Mouse (Mus musculus): ENCODE data around the gene Txn1. TPM values are rescaled to one million over a fixed set of nuclear protein-coding genes. Genes with fewer than 3 reads are reported as not detected.
A peak's percentile ranks its signal among the peaks of the same experiment; 100 is the strongest.

Gene Txn1
- polyA plus RNA-seq (2014; fragmentation: Nextera tagmentation; extraction: Ambion mirVana), result 300 and 316 TPM in 2 replicates

- peaks cover 5% of the 10 kb centered on the region; the same call in 1 of the 2 replicates for H3K27me3 ChIP-seq (ENCODE audit: control insufficient read depth, insufficient read depth, low read length)
- H3K36me3 ChIP-seq (replicated peaks; ENCODE audit: control insufficient read depth, insufficient read depth), result peaks cover 5% of the 10 kb centered on the region
- H3K9me3 ChIP-seq (ENCODE audit: control insufficient read depth, low read length), result no peaks in the 10 kb centered on the region
- H3K9ac ChIP-seq, result peak within 1 kb of the TSS; percentile 86
- peak within 1 kb of the TSS; percentile 85 for H3K27ac ChIP-seq
- peak within 1 kb of the TSS; percentile 78 for H3K4me3 ChIP-seq (replicated peaks; ENCODE audit: low read length)
- H3K4me1 ChIP-seq (replicated peaks; ENCODE audit: control insufficient read depth, insufficient read depth, low read length), result peaks cover 26% of the 10 kb centered on the region
- peak within 1 kb of the TSS; percentile 87 for H3K4me2 ChIP-seq (replicated peaks)
- under 1% methylated on average over 70 of the region's 71 CpGs for WGBS
- ATAC-seq (ENCODE audit: low FRiP score) (peak; percentile 97), DNase-seq (ENCODE audit: low spot score) (peak; percentile 98)
These were observed at the start of gene Txn1 for GRCm38 (mm10) chr4:57956029-57956960. Gene Txn1 (minus strand): TSS chr4:57956411.

GRCm38 (mm10) chr4:58003501-58003900, 47.3 kb upstream of the Txn1 start:
- WGBS, result 67% methylated on average over 3 of the region's 3 CpGs
- ATAC-seq (ENCODE audit: low FRiP score), result no peak
- H3K4me1 ChIP-seq (replicated peaks; ENCODE audit: control insufficient read depth, insufficient read depth, low read length), result no peaks in the 10 kb centered on the region

GRCm38 (mm10) chr4:57991425-57991824, 35.2 kb upstream of the Txn1 start:
- Histone ChIP-seq H3K4me2 (replicated peaks) (no peak overlapping the region), H3K4me3 (replicated peaks; ENCODE audit: low read length) (no peak overlapping the region), H3K27ac (no peak overlapping the region), H3K9ac (no peak overlapping the region), H3K36me3 (replicated peaks; ENCODE audit: control insufficient read depth, insufficient read depth) (no peaks in the 10 kb centered on the region), H3K27me3 (ENCODE audit: control insufficient read depth, insufficient read depth, low read length) (no peaks in the 10 kb centered on the region), H3K9me3 (ENCODE audit: control insufficient read depth, low read length) (no peaks in the 10 kb centered on the region), H3K4me1 (replicated peaks; ENCODE audit: control insufficient read depth, insufficient read depth, low read length) (no peaks in the 10 kb centered on the region)
- ATAC-seq (ENCODE audit: low FRiP score) (no peak), DNase-seq (ENCODE audit: low spot score) (no peak)
- 85% methylated on average over 1 of the region's 1 CpGs for WGBS

More at GRCm38 (mm10) chr4:58003501-58003900, 47.3 kb upstream of the Txn1 start:
- Histone ChIP-seq H3K36me3 (replicated peaks; ENCODE audit: control insufficient read depth, insufficient read depth) (no peaks in the 10 kb centered on the region), H3K9ac (no peak overlapping the region), H3K9me3 (ENCODE audit: control insufficient read depth, low read length) (no peaks in the 10 kb centered on the region), H3K4me3 (replicated peaks; ENCODE audit: low read length) (no peak overlapping the region), H3K27me3 (ENCODE audit: control insufficient read depth, insufficient read depth, low read length) (no peaks in the 10 kb centered on the region), H3K4me2 (replicated peaks) (no peak overlapping the region), H3K27ac (no peak overlapping the region)
- DNase-seq (ENCODE audit: low spot score), result no peak

DNA sequence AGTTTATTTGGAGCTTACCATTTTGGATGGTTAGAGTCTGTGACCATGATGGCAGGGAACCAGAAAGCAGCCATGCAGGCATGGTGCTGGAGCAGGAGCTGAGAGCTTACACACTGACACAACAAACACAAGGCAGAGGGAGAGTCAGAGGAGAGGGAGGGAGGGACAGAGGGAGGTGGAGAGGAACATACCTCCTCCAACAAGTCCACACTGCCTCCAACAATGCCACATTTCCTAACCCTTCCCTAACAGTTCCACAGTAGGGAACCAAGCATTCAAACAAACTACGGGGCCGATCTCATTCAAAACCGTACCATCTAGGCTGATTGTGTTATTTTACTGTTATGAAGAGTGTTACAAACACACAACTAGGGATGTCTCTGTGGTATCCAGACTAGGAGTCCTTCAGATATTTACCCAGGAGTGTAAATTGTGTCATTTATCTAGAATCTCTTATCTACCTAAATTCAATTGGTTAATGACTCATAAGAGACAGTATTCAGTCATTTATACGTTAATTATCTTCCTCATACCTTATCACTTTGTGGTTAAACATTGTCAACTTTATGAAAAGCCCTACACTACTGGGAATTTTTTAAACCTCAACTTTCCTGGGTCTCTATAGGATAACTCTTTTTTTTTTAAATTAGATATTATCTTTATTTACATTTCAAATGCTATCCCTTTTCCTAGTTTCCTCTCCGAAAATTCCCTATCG, 18.3 kb upstream of the Txn1 start:
- DNase-seq (ENCODE audit: low spot score) (no peak), ATAC-seq (ENCODE audit: low FRiP score) (no peak)
- Histone ChIP-seq H3K4me3 (replicated peaks; ENCODE audit: low read length) (no peak overlapping the region), H3K4me2 (replicated peaks) (no peak overlapping the region), H3K4me1 (replicated peaks; ENCODE audit: control insufficient read depth, insufficient read depth, low read length) (no peaks in the 10 kb centered on the region), H3K36me3 (replicated peaks; ENCODE audit: control insufficient read depth, insufficient read depth) (no peaks in the 10 kb centered on the region), H3K9ac (no peak overlapping the region), H3K9me3 (ENCODE audit: control insufficient read depth, low read length) (no peaks in the 10 kb centered on the region), H3K27ac (no peak overlapping the region), H3K27me3 (ENCODE audit: control insufficient read depth, insufficient read depth, low read length) (no peaks in the 10 kb centered on the region)
- WGBS, result 86% methylated on average over 6 of the region's 6 CpGs

DNA sequence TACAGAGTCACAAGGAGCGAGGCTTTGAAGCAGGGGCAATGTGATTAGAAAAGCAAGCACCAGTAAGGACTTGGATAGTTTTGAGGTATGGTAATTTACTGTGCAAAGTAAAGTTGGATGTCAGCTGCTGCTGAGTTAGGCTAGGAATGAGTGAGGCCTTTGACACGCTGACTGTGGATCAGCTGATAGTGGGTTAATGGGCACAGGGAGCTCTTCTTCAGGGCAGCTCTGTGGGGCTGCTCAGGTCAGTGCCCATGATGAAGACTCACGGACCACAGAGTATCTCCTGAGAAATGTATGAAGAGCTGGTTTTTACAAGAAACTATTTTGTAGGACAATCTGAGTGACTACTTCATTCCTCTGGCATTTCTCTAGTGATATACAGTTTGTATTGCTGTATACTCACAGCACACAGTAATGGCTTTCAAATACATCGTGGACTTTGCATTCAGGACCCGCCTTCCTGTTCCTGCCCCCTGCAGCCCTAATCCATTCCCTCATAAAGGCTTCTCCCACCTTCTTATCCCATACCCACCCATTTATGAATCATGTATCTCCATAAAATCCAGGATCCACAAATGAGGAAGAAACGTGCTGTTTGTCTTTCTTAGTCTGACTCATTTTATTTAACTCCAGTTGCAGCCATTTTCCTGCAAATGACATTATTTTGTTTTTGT, 17.5 kb upstream of the Txn1 start:
- 83% methylated on average over 6 of the region's 6 CpGs for WGBS

GRCm38 (mm10) chr4:57970285-57970684, 14.1 kb upstream of the Txn1 start:
- Histone ChIP-seq H3K9ac (no peak overlapping the region), H3K4me1 (replicated peaks; ENCODE audit: control insufficient read depth, insufficient read depth, low read length) (no peaks in the 10 kb centered on the region), H3K27ac (no peak overlapping the region), H3K27me3 (ENCODE audit: control insufficient read depth, insufficient read depth, low read length) (no peaks in the 10 kb centered on the region), H3K36me3 (replicated peaks; ENCODE audit: control insufficient read depth, insufficient read depth) (no peaks in the 10 kb centered on the region), H3K4me2 (replicated peaks) (no peak overlapping the region), H3K9me3 (ENCODE audit: control insufficient read depth, low read length) (no peaks in the 10 kb centered on the region), H3K4me3 (replicated peaks; ENCODE audit: low read length) (no peak overlapping the region)
- DNase-seq (ENCODE audit: low spot score) (no peak), ATAC-seq (ENCODE audit: low FRiP score) (no peak)

More for the DNA sequence above, 17.5 kb upstream of the Txn1 start:
- DNase-seq (ENCODE audit: low spot score) (no peak), ATAC-seq (ENCODE audit: low FRiP score) (no peak)
- Histone ChIP-seq H3K4me1 (replicated peaks; ENCODE audit: control insufficient read depth, insufficient read depth, low read length) (no peaks in the 10 kb centered on the region), H3K9me3 (ENCODE audit: control insufficient read depth, low read length) (no peaks in the 10 kb centered on the region), H3K9ac (no peak overlapping the region), H3K36me3 (replicated peaks; ENCODE audit: control insufficient read depth, insufficient read depth) (no peaks in the 10 kb centered on the region), H3K4me3 (replicated peaks; ENCODE audit: low read length) (no peak overlapping the region), H3K27ac (no peak overlapping the region), H3K4me2 (replicated peaks) (no peak overlapping the region), H3K27me3 (ENCODE audit: control insufficient read depth, insufficient read depth, low read length) (no peaks in the 10 kb centered on the region)

DNA sequence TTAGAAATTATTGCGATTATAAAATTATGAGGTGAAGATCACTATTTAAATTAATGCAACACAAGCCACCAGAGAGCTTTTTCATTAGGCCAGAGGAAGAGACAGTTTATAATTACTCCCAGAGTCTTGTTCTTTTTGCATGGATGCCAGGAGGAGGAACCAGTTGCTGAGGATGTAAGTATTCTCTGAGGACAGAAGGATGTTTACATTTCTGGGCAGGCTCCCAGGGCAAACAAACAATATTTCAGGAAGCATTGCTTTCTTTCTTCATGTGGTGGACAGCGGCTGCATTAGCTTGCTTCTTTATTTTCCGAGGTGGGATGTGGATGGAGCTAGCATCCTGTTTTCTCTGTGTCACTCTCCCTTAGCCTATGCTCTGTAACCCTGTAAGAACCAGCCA, 11.0 kb upstream of the Txn1 start:
- no peak overlapping the region for H3K4me2 ChIP-seq (replicated peaks)
- WGBS, result 82% methylated on average over 3 of the region's 3 CpGs
- ATAC-seq (ENCODE audit: low FRiP score), result no peak
- H3K9me3 ChIP-seq (ENCODE audit: control insufficient read depth, low read length), result no peaks in the 10 kb centered on the region
- no peaks in the 10 kb centered on the region for H3K27me3 ChIP-seq (ENCODE audit: control insufficient read depth, insufficient read depth, low read length)
- no peak overlapping the region for H3K9ac ChIP-seq
- no peaks in the 10 kb centered on the region for H3K36me3 ChIP-seq (replicated peaks; ENCODE audit: control insufficient read depth, insufficient read depth)
- no peak for DNase-seq (ENCODE audit: low spot score)
- H3K27ac ChIP-seq, result no peak overlapping the region
- H3K4me3 ChIP-seq (replicated peaks; ENCODE audit: low read length), result no peak overlapping the region
- no peaks in the 10 kb centered on the region for H3K4me1 ChIP-seq (replicated peaks; ENCODE audit: control insufficient read depth, insufficient read depth, low read length)

- WGBS, result 95% methylated on average over 4 of the region's 4 CpGs
- ATAC-seq (ENCODE audit: low FRiP score) (no peak), DNase-seq (ENCODE audit: low spot score) (no peak)
- no peaks in the 10 kb centered on the region for H3K27me3 ChIP-seq (ENCODE audit: control insufficient read depth, insufficient read depth, low read length)
- H3K9ac ChIP-seq, result no peak overlapping the region
- H3K9me3 ChIP-seq (ENCODE audit: control insufficient read depth, low read length), result no peaks in the 10 kb centered on the region
- H3K27ac ChIP-seq, result no peak overlapping the region
- H3K4me2 ChIP-seq (replicated peaks), result no peak overlapping the region
- H3K4me3 ChIP-seq (replicated peaks; ENCODE audit: low read length), result no peak overlapping the region
- no peaks in the 10 kb centered on the region for H3K36me3 ChIP-seq (replicated peaks; ENCODE audit: control insufficient read depth, insufficient read depth)
- no peaks in the 10 kb centered on the region for H3K4me1 ChIP-seq (replicated peaks; ENCODE audit: control insufficient read depth, insufficient read depth, low read length)
These were observed 9.3 kb upstream of the Txn1 start for GRCm38 (mm10) chr4:57965516-57965915.

- Histone ChIP-seq H3K4me2 (replicated peaks) (no peak overlapping the region), H3K9me3 (ENCODE audit: control insufficient read depth, low read length) (no peaks in the 10 kb centered on the region), H3K4me3 (replicated peaks; ENCODE audit: low read length) (no peak overlapping the region), H3K36me3 (replicated peaks; ENCODE audit: control insufficient read depth, insufficient read depth) (no peaks in the 10 kb centered on the region), H3K9ac (no peak overlapping the region), H3K27me3 (ENCODE audit: control insufficient read depth, insufficient read depth, low read length) (peaks cover 1% of the 10 kb centered on the region; the same call in 1 of the 2 replicates), H3K4me1 (replicated peaks; ENCODE audit: control insufficient read depth, insufficient read depth, low read length) (no peaks in the 10 kb centered on the region), H3K27ac (no peak overlapping the region)
- DNase-seq (ENCODE audit: low spot score) (no peak), ATAC-seq (ENCODE audit: low FRiP score) (no peak)
- WGBS, result 29% methylated on average over 1 of the region's 1 CpGs
These were observed 7.9 kb upstream of the Txn1 start for GRCm38 (mm10) chr4:57964143-57964542.
